In the genomic region with DNA sequence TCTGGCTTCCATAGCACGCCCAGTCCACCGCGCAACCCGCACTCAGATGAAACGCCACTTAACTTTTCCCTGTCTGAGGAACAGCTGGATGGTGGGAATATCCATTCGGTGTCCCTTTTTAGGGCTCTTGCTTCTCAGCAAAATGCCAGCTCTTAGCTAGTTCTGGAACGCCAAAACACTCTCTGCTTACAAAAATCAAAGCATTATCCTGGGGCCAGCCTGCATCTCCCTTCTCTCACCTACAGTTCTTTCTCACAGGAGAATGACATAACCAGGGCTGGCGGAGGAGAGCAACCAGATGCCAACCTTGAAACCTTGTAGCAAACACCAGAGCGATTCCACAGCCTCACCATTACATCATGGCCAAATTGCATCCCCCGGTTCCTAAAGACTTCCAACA, we compare ENCODE assay signal across 11 mouse cellular contexts.
DNase-seq lines count a peak whose midpoint lies in the region; ATAC-seq and TF ChIP-seq lines count a peak whose summit lies in the region.
"Had no signal": no experiment of that assay in that cellular context is flagged by ENCODE, and none has a peak within 500 bp of the region (broad histone marks: within the 10 kb centered on the region; RNA-seq: fewer than 3 reads in every experiment).

No protein-coding gene starts in this region.

- TF ChIP-seq POLR2A in cortical plate, adult 2 months (IDR thresholded peaks at IDR 0.05; ENCODE audit: extremely low read depth, insufficient read depth, low read length), result no peak

- H3K4me2 ChIP-seq in kidney, embryonic 15.5 days, result peak overlapping the region; percentile 25; the same call in 1 of the 2 replicates
- H3K4me2 ChIP-seq in forebrain, embryonic 16.5 days (ENCODE audit: low read length), result peak overlapping the region; percentile 51
- H3K4me2 ChIP-seq in midbrain, embryonic 11.5 days, result peak overlapping the region; percentile 22
- H3K4me2 ChIP-seq in heart, embryonic 12.5 days, result no peak overlapping the region

- no peak for TF ChIP-seq CTCF in cortical plate, adult 2 months (IDR thresholded peaks at IDR 0.05; ENCODE audit: extremely low read depth, insufficient read depth, low read length)

- DNase-seq in kidney, adult 8-10 months, result no peak
- peak; percentile 85 for DNase-seq in midbrain, embryonic 11.5 days (ENCODE audit: low spot score, missing footprints)
- DNase-seq in thymus, postnatal 4 days, result no peak
- no peak for DNase-seq in cerebellum, postnatal 36 days
- DNase-seq: kidney, adult 18-20 months; lung, postnatal 36 days; thymus, adult 18-20 months had no signal

- H3K36me3 ChIP-seq in kidney, embryonic 15.5 days, result no peaks in the 10 kb centered on the region
- no peaks in the 10 kb centered on the region for H3K36me3 ChIP-seq in forebrain, embryonic 16.5 days (ENCODE audit: control insufficient read depth, insufficient read depth)
- H3K36me3 ChIP-seq in midbrain, embryonic 11.5 days (ENCODE audit: control insufficient read depth, insufficient read depth, low read length), result no peaks in the 10 kb centered on the region
- no peaks in the 10 kb centered on the region for H3K36me3 ChIP-seq in heart, embryonic 12.5 days

- peaks cover 9% of the 10 kb centered on the region; the same call in 1 of the 2 replicates for H3K4me1 ChIP-seq in kidney, embryonic 15.5 days
- H3K4me1 ChIP-seq in cortical plate, adult 2 months (ENCODE audit: control insufficient read depth, insufficient read depth, low read length), result peaks cover 4% of the 10 kb centered on the region; the same call in 1 of the 2 replicates
- H3K4me1 ChIP-seq in forebrain, embryonic 16.5 days (replicated peaks; ENCODE audit: control insufficient read depth, insufficient read depth, low read length), result peaks cover 35% of the 10 kb centered on the region
- H3K4me1 ChIP-seq in midbrain, embryonic 11.5 days (ENCODE audit: control insufficient read depth, insufficient read depth, low read length), result peaks cover 10% of the 10 kb centered on the region
- peaks cover 7% of the 10 kb centered on the region for H3K4me1 ChIP-seq in heart, embryonic 12.5 days (replicated peaks)

- no peaks in the 10 kb centered on the region for H3K9me3 ChIP-seq in kidney, embryonic 15.5 days (replicated peaks)
- 0 out of 2 replicates have a peak, but pooled peaks cover 3% of the 10 kb centered on the region for H3K9me3 ChIP-seq in forebrain, embryonic 16.5 days (ENCODE audit: control insufficient read depth, low read length)
- no peaks in the 10 kb centered on the region; the same call in 1 of the 2 replicates for H3K9me3 ChIP-seq in midbrain, embryonic 11.5 days (ENCODE audit: control insufficient read depth, low read length)
- no peaks in the 10 kb centered on the region for H3K9me3 ChIP-seq in heart, embryonic 12.5 days (replicated peaks)

- no peaks in the 10 kb centered on the region for H3K27me3 ChIP-seq in kidney, embryonic 15.5 days
- no peaks in the 10 kb centered on the region for H3K27me3 ChIP-seq in forebrain, embryonic 16.5 days (replicated peaks; ENCODE audit: control insufficient read depth, insufficient read depth, low read length)
- H3K27me3 ChIP-seq in midbrain, embryonic 11.5 days (ENCODE audit: control insufficient read depth, insufficient read depth, low read length), result no peaks in the 10 kb centered on the region
- H3K27me3 ChIP-seq in heart, embryonic 12.5 days (replicated peaks), result peaks cover 19% of the 10 kb centered on the region

- no peak overlapping the region for H3K9ac ChIP-seq in kidney, embryonic 15.5 days
- H3K9ac ChIP-seq in forebrain, embryonic 16.5 days (replicated peaks; ENCODE audit: low read depth, low read length), result peak overlapping the region; percentile 35; the same call in 1 of the 2 replicates
- 0 out of 2 replicates have a peak overlapping the region, but pooled peaks have one; percentile 12 for H3K9ac ChIP-seq in midbrain, embryonic 11.5 days (ENCODE audit: low read length)
- no peak overlapping the region for H3K9ac ChIP-seq in heart, embryonic 12.5 days

- H3K4me3 ChIP-seq in kidney, embryonic 15.5 days (replicated peaks), result no peak overlapping the region
- peak overlapping the region; percentile 32 for H3K4me3 ChIP-seq in cortical plate, adult 2 months (ENCODE audit: insufficient read depth, low read length)
- H3K4me3 ChIP-seq in forebrain, embryonic 16.5 days (replicated peaks; ENCODE audit: low read length), result peak overlapping the region; percentile 34
- H3K4me3 ChIP-seq in midbrain, embryonic 11.5 days (ENCODE audit: low read depth, low read length), result no peak overlapping the region
- H3K4me3 ChIP-seq in heart, embryonic 12.5 days, result no peak overlapping the region

- no peak overlapping the region for H3K27ac ChIP-seq in kidney, embryonic 15.5 days
- no peak overlapping the region for H3K27ac ChIP-seq in cortical plate, adult 2 months (ENCODE audit: insufficient read depth, low read length)
- no peak overlapping the region for H3K27ac ChIP-seq in forebrain, embryonic 16.5 days (ENCODE audit: low read length)
- no peak overlapping the region for H3K27ac ChIP-seq in midbrain, embryonic 11.5 days (ENCODE audit: low read depth, low read length)
- no peak overlapping the region for H3K27ac ChIP-seq in heart, embryonic 12.5 days (ENCODE audit: poor library complexity, severe bottlenecking)

- 87% methylated on average over 10 of the region's 10 CpGs for WGBS in kidney, embryonic 15.5 days
- WGBS in forebrain, embryonic 16.5 days, result 54% methylated on average over 10 of the region's 10 CpGs
- 84% methylated on average over 10 of the region's 10 CpGs for WGBS in midbrain, embryonic 11.5 days
- 75% methylated on average over 10 of the region's 10 CpGs for WGBS in heart, embryonic 12.5 days

- ATAC-seq in kidney, embryonic 15.5 days (replicated peaks; ENCODE audit: low FRiP score), result no peak
- ATAC-seq in forebrain, embryonic 16.5 days, result no peak
- ATAC-seq in midbrain, embryonic 11.5 days (ENCODE audit: low FRiP score), result no peak
- no peak for ATAC-seq in heart, embryonic 12.5 days (ENCODE audit: insufficient number of reproducible peaks, low FRiP score)

Comparison
In these comparisons a context has a peak if more than half of its experiments do, and no peak if none do; other contexts are left out.
1. H3K4me3 ChIP-seq: peak in cortical plate, adult 2 months (single experiment) and forebrain, embryonic 16.5 days (single experiment); none in kidney, embryonic 15.5 days (single experiment), midbrain, embryonic 11.5 days (single experiment) and heart, embryonic 12.5 days (single experiment).
2. H3K9ac ChIP-seq: peak in forebrain, embryonic 16.5 days (single experiment) and midbrain, embryonic 11.5 days (single experiment); none in kidney, embryonic 15.5 days (single experiment) and heart, embryonic 12.5 days (single experiment).